Comparison of ENCODE assay signal across 12 mouse cellular contexts in the genomic region with DNA sequence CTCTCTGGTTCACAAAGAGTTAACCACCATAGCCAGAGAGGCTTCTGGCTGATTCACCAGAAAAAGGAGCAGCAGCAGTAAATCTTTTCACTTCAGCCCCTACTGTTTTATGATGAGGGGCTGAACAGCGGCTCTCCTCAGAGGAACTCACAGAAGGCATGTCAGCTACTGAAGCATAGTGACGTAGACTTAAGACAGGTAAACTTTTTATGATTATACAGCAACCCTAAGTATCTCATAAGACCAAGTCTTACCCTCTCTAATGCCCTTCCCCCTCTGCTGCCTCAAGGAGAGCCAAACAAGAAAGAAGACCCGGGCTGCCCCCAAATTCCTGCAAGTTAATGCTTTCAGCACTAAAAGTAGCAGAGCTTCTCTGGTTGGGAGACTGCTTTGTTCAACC. TPM values are rescaled to one million over a fixed set of nuclear protein-coding genes. Genes with fewer than 3 reads are reported as not detected.
DNase-seq lines count a peak whose midpoint lies in the region; ATAC-seq and TF ChIP-seq lines count a peak whose summit lies in the region.
"Had no signal": no experiment of that assay in that cellular context is flagged by ENCODE, and none has a peak within 500 bp of the region (broad histone marks: within the 10 kb centered on the region; RNA-seq: fewer than 3 reads in every experiment).

No protein-coding gene starts in this region.

- peaks cover 23% of the 10 kb centered on the region for H3K4me1 ChIP-seq in hindbrain, embryonic 10.5 days (replicated peaks)
- peaks cover 4% of the 10 kb centered on the region; the same call in 1 of the 2 replicates for H3K4me1 ChIP-seq in hindbrain, embryonic 11.5 days (replicated peaks; ENCODE audit: control insufficient read depth, insufficient read depth, low read length)
- H3K4me1 ChIP-seq in CH12.LX (ENCODE audit: control insufficient read depth in 1 of 2, insufficient read depth in 2 of 2), result no peaks in the 10 kb centered on the region
- H3K4me1 ChIP-seq in limb, embryonic 11.5 days (ENCODE audit: control insufficient read depth, insufficient read depth, low read length), result no peaks in the 10 kb centered on the region
- no peaks in the 10 kb centered on the region for H3K4me1 ChIP-seq in lung, postnatal 0 days (ENCODE audit: insufficient read depth, low read depth, low read length)

- H3K9me3 ChIP-seq in hindbrain, embryonic 10.5 days, result no peaks in the 10 kb centered on the region
- no peaks in the 10 kb centered on the region for H3K9me3 ChIP-seq in hindbrain, embryonic 11.5 days (ENCODE audit: control insufficient read depth, low read length)
- no peaks in the 10 kb centered on the region for H3K9me3 ChIP-seq in CH12.LX (replicated peaks; ENCODE audit: low read length)
- H3K9me3 ChIP-seq in limb, embryonic 11.5 days (ENCODE audit: control insufficient read depth, low read length), result no peaks in the 10 kb centered on the region
- no peaks in the 10 kb centered on the region for H3K9me3 ChIP-seq in lung, postnatal 0 days (ENCODE audit: low read length)
- H3K9me3 ChIP-seq: embryonic facial prominence, embryonic 12.5 days had no signal

- peak overlapping the region; percentile 59 for H3K27ac ChIP-seq in hindbrain, embryonic 10.5 days
- no peak overlapping the region for H3K27ac ChIP-seq in hindbrain, embryonic 11.5 days (ENCODE audit: low read depth, low read length)
- H3K27ac ChIP-seq in CH12.LX (ENCODE audit: insufficient read depth, low read depth), result no peak overlapping the region
- H3K27ac ChIP-seq in limb, embryonic 11.5 days (replicated peaks; ENCODE audit: low read depth, low read length), result no peak overlapping the region
- H3K27ac ChIP-seq in lung, postnatal 0 days (ENCODE audit: low read length), result no peak overlapping the region
- H3K27ac ChIP-seq: embryonic facial prominence, embryonic 12.5 days; liver, embryonic 14.5 days had no signal

- peak; percentile 19 for DNase-seq in hindbrain, embryonic 10.5 days (ENCODE audit: low spot score)
- DNase-seq in hindbrain, embryonic 11.5 days (ENCODE audit: low spot score), result no peak
- no peak for DNase-seq in CH12.LX (ENCODE audit: extremely low read depth)
- peak; percentile 46 for DNase-seq in embryo, embryonic 11.5 days (ENCODE audit: low read depth, low spot score)
- DNase-seq in limb, embryonic 11.5 days (ENCODE audit: low spot score), result peak; percentile 44
- no peak for DNase-seq in lung, postnatal 14 days
- no peak for DNase-seq in ovary, adult 18-20 months (ENCODE audit: low spot score)
- DNase-seq in lung, postnatal 0 days (ENCODE audit: low spot score), result no peak
- DNase-seq: gastrocnemius, postnatal 14 days; layer of hippocampus, adult 9-11 months had no signal

- no peaks in the 10 kb centered on the region for H3K79me2 ChIP-seq in CH12.LX (replicated peaks; ENCODE audit: control insufficient read depth, extremely low read depth, insufficient read depth, poor library complexity, severe bottlenecking)

- 3% methylated on average over 3 of the region's 3 CpGs for WGBS in hindbrain, embryonic 10.5 days
- 1% methylated on average over 3 of the region's 3 CpGs for WGBS in hindbrain, embryonic 11.5 days
- WGBS in limb, embryonic 11.5 days, result 1% methylated on average over 3 of the region's 3 CpGs
- WGBS in lung, postnatal 0 days, result 18% methylated on average over 3 of the region's 3 CpGs

- no peak for ATAC-seq in hindbrain, embryonic 11.5 days (ENCODE audit: low FRiP score)
- ATAC-seq in limb, embryonic 11.5 days (ENCODE audit: insufficient number of reproducible peaks, low FRiP score, low TSS enrichment, low read depth), result no peak
- no peak for ATAC-seq in lung, postnatal 0 days

- H3K4me2 ChIP-seq in hindbrain, embryonic 11.5 days (replicated peaks; ENCODE audit: low read depth, low read length), result no peak overlapping the region
- H3K4me2 ChIP-seq in CH12.LX (ENCODE audit: insufficient read depth, low read depth, poor library complexity, severe bottlenecking), result peak overlapping the region; percentile 7; the same call in 1 of the 2 replicates
- no peak overlapping the region for H3K4me2 ChIP-seq in limb, embryonic 11.5 days (ENCODE audit: low read depth, severe bottlenecking)
- no peak overlapping the region for H3K4me2 ChIP-seq in lung, postnatal 0 days (replicated peaks; ENCODE audit: low read depth, low read length)
- H3K4me2 ChIP-seq: embryonic facial prominence, embryonic 12.5 days had no signal

- TF ChIP-seq POLR2A in CH12.LX (IDR thresholded peaks at IDR 0.05; ENCODE audit: low read depth, low read length), result no peak

- H3K36me3 ChIP-seq in hindbrain, embryonic 10.5 days, result no peaks in the 10 kb centered on the region
- no peaks in the 10 kb centered on the region for H3K36me3 ChIP-seq in hindbrain, embryonic 11.5 days (ENCODE audit: control insufficient read depth, insufficient read depth, low read length)
- H3K36me3 ChIP-seq in CH12.LX (replicated peaks in 1 of 2; ENCODE audit: control insufficient read depth in 1 of 2, insufficient read depth in 1 of 2, low read length in 1 of 2), result no peaks in the 10 kb centered on the region
- H3K36me3 ChIP-seq in limb, embryonic 11.5 days (ENCODE audit: control insufficient read depth, insufficient read depth, low read length), result no peaks in the 10 kb centered on the region
- no peaks in the 10 kb centered on the region for H3K36me3 ChIP-seq in lung, postnatal 0 days (ENCODE audit: insufficient read depth, low read length)
- H3K36me3 ChIP-seq: embryonic facial prominence, embryonic 12.5 days had no signal

- TF ChIP-seq EP300 in CH12.LX (IDR thresholded peaks at IDR 0.05; ENCODE audit: low read length), result no peak
- no peak for TF ChIP-seq EP300 in lung, postnatal 0 days (IDR thresholded peaks at IDR 0.05)

- no peak overlapping the region for H3K9ac ChIP-seq in hindbrain, embryonic 11.5 days (ENCODE audit: low read depth, low read length)
- H3K9ac ChIP-seq in CH12.LX (ENCODE audit: insufficient read depth, low read depth), result no peak overlapping the region
- no peak overlapping the region for H3K9ac ChIP-seq in limb, embryonic 11.5 days (ENCODE audit: low read length)
- H3K9ac ChIP-seq in lung, postnatal 0 days (replicated peaks; ENCODE audit: low read depth), result no peak overlapping the region
- H3K9ac ChIP-seq: embryonic facial prominence, embryonic 12.5 days; liver, embryonic 14.5 days had no signal

- H3K4me3 ChIP-seq in hindbrain, embryonic 10.5 days, result peak overlapping the region; percentile 29; the same call in 1 of the 2 replicates
- no peak overlapping the region for H3K4me3 ChIP-seq in hindbrain, embryonic 11.5 days (ENCODE audit: low read depth, low read length)
- no peak overlapping the region for H3K4me3 ChIP-seq in CH12.LX (replicated peaks in 1 of 3; ENCODE audit: low read depth in 2 of 3, low read length in 2 of 3, poor library complexity in 1 of 3)
- no peak overlapping the region for H3K4me3 ChIP-seq in limb, embryonic 11.5 days (ENCODE audit: low read depth, low read length)
- no peak overlapping the region for H3K4me3 ChIP-seq in lung, postnatal 0 days (ENCODE audit: low read depth, low read length)
- H3K4me3 ChIP-seq: embryonic facial prominence, embryonic 12.5 days had no signal

- in situ Hi-C loops in CH12.LX (cut with MboI; ENCODE audit: low pct_ligation_motif_present, low pct_unique_long_range_greater_than_20kb, low sequenced_read_pairs), result no loop called here

- H3K27me3 ChIP-seq in hindbrain, embryonic 10.5 days (ENCODE audit: insufficient read depth, poor library complexity, severe bottlenecking), result no peaks in the 10 kb centered on the region
- no peaks in the 10 kb centered on the region for H3K27me3 ChIP-seq in hindbrain, embryonic 11.5 days (ENCODE audit: control insufficient read depth, insufficient read depth, low read length)
- no peaks in the 10 kb centered on the region for H3K27me3 ChIP-seq in CH12.LX (replicated peaks)
- H3K27me3 ChIP-seq in limb, embryonic 11.5 days (ENCODE audit: control insufficient read depth, insufficient read depth, low read length), result no peaks in the 10 kb centered on the region
- no peaks in the 10 kb centered on the region for H3K27me3 ChIP-seq in lung, postnatal 0 days (replicated peaks; ENCODE audit: insufficient read depth, low read length)
- H3K27me3 ChIP-seq: embryonic facial prominence, embryonic 12.5 days had no signal

- TF ChIP-seq RAD21 in CH12.LX (IDR thresholded peaks at IDR 0.05; ENCODE audit: low read depth, low read length), result no peak

- TF ChIP-seq CTCF in CH12.LX (conservative IDR thresholded peaks at IDR 0.05 in 1 of 2, IDR thresholded peaks at IDR 0.05 in 1 of 2; ENCODE audit: low read depth in 2 of 2, low read length in 2 of 2), result no peak
- no peak for TF ChIP-seq CTCF in lung, postnatal 0 days (IDR thresholded peaks at IDR 0.05)

- dilution Hi-C loops in CH12.LX (cut with MboI; ENCODE audit: extremely low pct_ligation_motif_present, extremely low pct_unique_long_range_greater_than_20kb, low sequenced_read_pairs), result no loop called here

TF ChIP-seq in CH12.LX, 34 proteins besides CTCF, POLR2A, EP300 and RAD21 (continues in another document):
- no peak for TF ChIP-seq SIN3A (IDR thresholded peaks at IDR 0.05; ENCODE audit: low read length)
- TF ChIP-seq PAX5 (IDR thresholded peaks at IDR 0.05; ENCODE audit: low read length), result no peak
- no peak for TF ChIP-seq USF1 (IDR thresholded peaks at IDR 0.05; ENCODE audit: low read depth, low read length)
- no peak for TF ChIP-seq UBTF (IDR thresholded peaks at IDR 0.05; ENCODE audit: low read depth, low read length)
- no peak for TF ChIP-seq GABPA (IDR thresholded peaks at IDR 0.05; ENCODE audit: insufficient replicate concordance, low read depth, low read length)
- TF ChIP-seq ZC3H11A (IDR thresholded peaks at IDR 0.05; ENCODE audit: low read depth, low read length), result no peak
- TF ChIP-seq KAT2A (IDR thresholded peaks at IDR 0.05; ENCODE audit: insufficient replicate concordance, low read length), result no peak
- TF ChIP-seq RCOR1 (conservative IDR thresholded peaks at IDR 0.05; ENCODE audit: low read depth, low read length), result no peak
- no peak for TF ChIP-seq MEF2A (IDR thresholded peaks at IDR 0.05; ENCODE audit: borderline replicate concordance, low read depth, low read length)
- TF ChIP-seq TCF12 (IDR thresholded peaks at IDR 0.05; ENCODE audit: low read depth, low read length), result no peak
- no peak for TF ChIP-seq MAX (IDR thresholded peaks at IDR 0.05; ENCODE audit: low read length)
- TF ChIP-seq MAFK (IDR thresholded peaks at IDR 0.05; ENCODE audit: insufficient replicate concordance, low read length), result no peak
- TF ChIP-seq MXI1 (IDR thresholded peaks at IDR 0.05; ENCODE audit: low read depth, low read length), result no peak
- TF ChIP-seq E2F4 (IDR thresholded peaks at IDR 0.05; ENCODE audit: insufficient replicate concordance, low read depth, low read length), result no peak

RNA-seq across cellular contexts. Expression of a gene that starts 54.2 kb away (rescaled TPM):
- 552 and 686 TPM in 2 replicates for polyA plus RNA-seq in hindbrain, embryonic 10.5 days (2016; fragmentation: Nextera tagmentation; extraction: Ambion mirVana)
- polyA plus RNA-seq in hindbrain, embryonic 11.5 days (2014; fragmentation: Nextera tagmentation; extraction: Ambion mirVana), result 335 and 391 TPM in 2 replicates
- total RNA-seq in CH12.LX (2012; rRNA removed) (89.0 and 138 TPM in 2 replicates), CH12.LX (2014; rRNA removed) (180 and 187 TPM in 2 replicates)
- 202 and 214 TPM in 2 replicates for polyA plus RNA-seq in CH12.LX (2012; ENCODE audit: insufficient read length, low read depth)
- polyA plus RNA-seq in limb, embryonic 11.5 days (2014; fragmentation: Nextera tagmentation; extraction: Ambion mirVana), result 439 and 485 TPM in 2 replicates
- 16.3 and 20.7 TPM in 2 replicates for polyA plus RNA-seq in lung, postnatal 0 days (2015; fragmentation: Nextera tagmentation; extraction: Ambion mirVana)

Comparison
In these comparisons a context has a peak if more than half of its experiments do, and no peak if none do; other contexts are left out.
1. DNase-seq: peak in hindbrain, embryonic 10.5 days (single experiment), embryo, embryonic 11.5 days (single experiment) and limb, embryonic 11.5 days (single experiment); none in hindbrain, embryonic 11.5 days (single experiment), CH12.LX (single experiment), lung, postnatal 14 days (single experiment), ovary, adult 18-20 months (single experiment) and lung, postnatal 0 days (single experiment).